Mouse (Mus musculus) embryonic facial prominence, embryonic 12.5 days (tissue): Measurements from ENCODE around the gene Cdca8. TPM values are rescaled to one million over a fixed set of nuclear protein-coding genes. Genes with fewer than 3 reads are reported as not detected.

Source experiments
- ATAC-seq: fragments of 200-750 bp; cut with Nextera tagmentation; 2 replicates; pipeline ENCODE4 v1.8.0; 2017; ENCODE audit not compliant: insufficient number of reproducible peaks, insufficient read depth, low FRiP score, low TSS enrichment
- H3K27ac ChIP-seq: fragments of 300-500 bp; sonication (generic); 2 replicates; pipeline ENCODE4 v1.5.1; 2016; ENCODE audit warnings: mild to moderate bottlenecking
- H3K27me3 ChIP-seq: fragments of 300-500 bp; sonication (generic); 2 replicates; pipeline ENCODE4 v1.6.1; 2016; ENCODE audit warnings: mild to moderate bottlenecking, moderate library complexity
- H3K36me3 ChIP-seq: fragments of 300-500 bp; sonication (generic); 2 replicates; pipeline ENCODE4 v1.6.1; 2016; ENCODE audit warnings: mild to moderate bottlenecking
- H3K4me1 ChIP-seq: fragments of 300-500 bp; sonication (generic); 2 replicates; pipeline ENCODE4 v1.6.1; 2016
- H3K4me2 ChIP-seq: fragments of 300-500 bp; sonication (generic); replicated peaks from 2 replicates; pipeline ENCODE4 v1.6.1; 2016; ENCODE audit warnings: mild to moderate bottlenecking, moderate library complexity
- H3K4me3 ChIP-seq: fragments of 300-500 bp; sonication (generic); 2 replicates; pipeline ENCODE4 v1.5.1; 2016; ENCODE audit warnings: mild to moderate bottlenecking
- H3K9ac ChIP-seq: fragments of 300-500 bp; sonication (generic); 2 replicates; pipeline ENCODE4 v1.6.1; 2016; ENCODE audit warnings: mild to moderate bottlenecking, moderate library complexity
- H3K9me3 ChIP-seq: fragments of 300-500 bp; sonication (generic); 2 replicates; pipeline ENCODE4 v1.6.1; 2016; ENCODE audit warnings: mild to moderate bottlenecking, moderate library complexity
- WGBS: fragments of 180-500 bp; shearing (Covaris S2); methylation state at CpG from one replicate; pipeline ENCODE4 v1.1.7; 2016; 5-methylcytosine and 5-hydroxymethylcytosine counted together
- polyA plus RNA-seq: library from polyadenylated mRNA; unstranded; fragments of >200 nt; fragmentation: Nextera tagmentation; extraction: Ambion mirVana; gene quantifications from 2 replicates; pipeline ENCODE4 v1.2.1, GENCODE M21; 2016

The Cdca8 gene
- polyA plus RNA-seq, 1 experiment from 2014 or later, result 176 TPM

GRCm38 (mm10) chr4:124894508-124895428 is 44.3 kb downstream of the Cdca8 start:
- Histone ChIP-seq H3K9me3 (no peaks in the 10 kb centered on the region), H3K4me2 (peak overlapping the region; percentile 80), H3K4me1 (peaks cover 9% of the 10 kb centered on the region), H3K27ac (no peak overlapping the region), H3K9ac (peak overlapping the region; percentile 30; the same call in 1 of the 2 replicates), H3K36me3 (no peaks in the 10 kb centered on the region), H3K27me3 (peaks cover 85% of the 10 kb centered on the region), H3K4me3 (peak overlapping the region; percentile 47)
- no peak for ATAC-seq
- WGBS, result 2% methylated on average over 83 of the region's 83 CpGs

- H3K27me3 ChIP-seq, result peaks cover 78% of the 10 kb centered on the region
Measured at GRCm38 (mm10) chr4:124893769-124894168, 45.3 kb downstream of the Cdca8 start.

GRCm38 (mm10) chr4:124890831-124891230 is 48.3 kb downstream of the Cdca8 start:
- Histone ChIP-seq H3K9me3 (no peaks in the 10 kb centered on the region), H3K27me3 (peaks cover 70% of the 10 kb centered on the region), H3K4me2 (no peak overlapping the region), H3K4me1 (peaks cover 9% of the 10 kb centered on the region), H3K27ac (no peak overlapping the region), H3K36me3 (no peaks in the 10 kb centered on the region), H3K4me3 (no peak overlapping the region), H3K9ac (no peak overlapping the region)
- no peak for ATAC-seq
- 74% methylated on average over 5 of the region's 5 CpGs for WGBS

More at GRCm38 (mm10) chr4:124893769-124894168, 45.3 kb downstream of the Cdca8 start:
- Histone ChIP-seq H3K4me2 (no peak overlapping the region), H3K9ac (no peak overlapping the region), H3K4me1 (peaks cover 9% of the 10 kb centered on the region), H3K27ac (no peak overlapping the region), H3K36me3 (no peaks in the 10 kb centered on the region), H3K4me3 (no peak overlapping the region; the same call in 1 of the 2 replicates), H3K9me3 (no peaks in the 10 kb centered on the region)
- no peak for ATAC-seq
- 38% methylated on average over 6 of the region's 6 CpGs for WGBS

- Histone ChIP-seq H3K9me3 (no peaks in the 10 kb centered on the region), H3K4me1 (peaks cover 7% of the 10 kb centered on the region), H3K36me3 (no peaks in the 10 kb centered on the region), H3K4me3 (no peak overlapping the region), H3K4me2 (no peak overlapping the region), H3K27ac (no peak overlapping the region), H3K9ac (no peak overlapping the region), H3K27me3 (peaks cover 68% of the 10 kb centered on the region)
- WGBS, result 90% methylated on average over 2 of the region's 2 CpGs
- no peak for ATAC-seq
Measured at GRCm38 (mm10) chr4:124889935-124890334, 49.2 kb downstream of the Cdca8 start.

- Histone ChIP-seq H3K9ac (no peak overlapping the region), H3K27me3 (peaks cover 65% of the 10 kb centered on the region), H3K4me3 (no peak overlapping the region), H3K36me3 (no peaks in the 10 kb centered on the region), H3K4me1 (no peaks in the 10 kb centered on the region), H3K9me3 (no peaks in the 10 kb centered on the region), H3K27ac (no peak overlapping the region), H3K4me2 (no peak overlapping the region)
- no peak for ATAC-seq
- WGBS, result 73% methylated on average over 7 of the region's 7 CpGs
Measured at GRCm38 (mm10) chr4:124888702-124889101, 50.4 kb downstream of the Cdca8 start.

- under 1% methylated on average over 37 of the region's 37 CpGs for WGBS
- Histone ChIP-seq H3K4me2 (peak overlapping the region; percentile 66), H3K27me3 (peaks cover 78% of the 10 kb centered on the region), H3K4me1 (peaks cover 13% of the 10 kb centered on the region), H3K9me3 (no peaks in the 10 kb centered on the region), H3K36me3 (no peaks in the 10 kb centered on the region), H3K9ac (no peak overlapping the region), H3K4me3 (peak overlapping the region; percentile 33), H3K27ac (no peak overlapping the region)
- 0 out of 2 replicates have a peak, but pooled peaks have one; percentile 19 for ATAC-seq
Measured at GRCm38 (mm10) chr4:124882151-124882729, 56.9 kb downstream of the Cdca8 start.

GRCm38 (mm10) chr4:124881341-124881908 is 57.7 kb downstream of the Cdca8 start:
- under 1% methylated on average over 37 of the region's 37 CpGs for WGBS
- Histone ChIP-seq H3K9ac (no peak overlapping the region), H3K36me3 (no peaks in the 10 kb centered on the region), H3K4me2 (peak overlapping the region; percentile 66), H3K4me1 (peaks cover 13% of the 10 kb centered on the region), H3K9me3 (no peaks in the 10 kb centered on the region), H3K27me3 (peaks cover 72% of the 10 kb centered on the region), H3K4me3 (peak overlapping the region; percentile 33), H3K27ac (no peak overlapping the region)
- ATAC-seq, result peak; percentile 74; the same call in 1 of the 2 replicates

GRCm38 (mm10) chr4:124880599-124880998 is 58.5 kb downstream of the Cdca8 start, which contains the start of gene Epha10:
Gene Epha10 (plus strand): TSS chr4:124880899.
- H3K4me3 ChIP-seq, result peak within 1 kb of the TSS; percentile 33
- H3K27ac ChIP-seq, result no peak within 1 kb of the TSS
- ATAC-seq, result no peak
- H3K27me3 ChIP-seq, result peaks cover 64% of the 10 kb centered on the region
- H3K36me3 ChIP-seq, result no peaks in the 10 kb centered on the region
- peaks cover 13% of the 10 kb centered on the region for H3K4me1 ChIP-seq
- no peak within 1 kb of the TSS for H3K9ac ChIP-seq
- H3K9me3 ChIP-seq, result no peaks in the 10 kb centered on the region
- 7% methylated on average over 11 of the region's 11 CpGs for WGBS
- peak within 1 kb of the TSS; percentile 66 for H3K4me2 ChIP-seq

GRCm38 (mm10) chr4:124872719-124873118 is 66.4 kb downstream of the Cdca8 start:
- no peak overlapping the region for H3K27ac ChIP-seq
- H3K9me3 ChIP-seq, result 0 out of 2 replicates have a peak, but pooled peaks cover 4% of the 10 kb centered on the region
- no peak overlapping the region for H3K4me2 ChIP-seq
- no peak overlapping the region for H3K4me3 ChIP-seq
- no peaks in the 10 kb centered on the region for H3K27me3 ChIP-seq
- no peaks in the 10 kb centered on the region for H3K4me1 ChIP-seq
- WGBS, result 100% methylated on average over 1 of the region's 1 CpGs
- no peak overlapping the region for H3K9ac ChIP-seq
- H3K36me3 ChIP-seq, result no peaks in the 10 kb centered on the region
- no peak for ATAC-seq
